Mouse (Mus musculus): ENCODE results near the gene Mindy4. TPM values are rescaled to one million over a fixed set of nuclear protein-coding genes. Genes with fewer than 3 reads are reported as not detected.

Mindy4 gene
- polyA plus RNA-seq, 1 experiment from 2014 or later = 24.8 TPM

DNA sequence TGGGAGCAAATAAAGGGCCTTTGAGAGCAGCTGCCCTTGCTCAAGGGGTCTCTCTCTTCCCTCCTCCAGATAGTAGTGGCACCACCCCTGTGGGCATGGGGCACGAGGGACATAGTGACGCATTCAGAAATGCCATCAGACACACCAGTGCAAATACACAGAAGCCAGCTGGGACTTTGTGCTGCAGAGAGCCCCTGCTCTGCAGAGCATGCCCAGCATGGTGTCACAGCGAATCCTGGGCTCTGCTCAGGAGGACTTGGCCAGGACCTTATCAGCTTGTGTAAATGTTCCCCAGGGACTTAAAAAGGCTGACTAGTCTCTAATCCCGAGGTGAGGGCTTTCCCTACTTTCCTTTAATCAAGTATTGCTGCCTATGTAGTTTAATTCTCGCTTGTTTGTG is 138.5 kb downstream of the Mindy4 start:
- Histone ChIP-seq H3K9me3 (no peaks in the 10 kb centered on the region), H3K27ac (no peak overlapping the region), H3K4me1 (peaks cover 5% of the 10 kb centered on the region), H3K36me3 (replicated peaks) (no peaks in the 10 kb centered on the region), H3K27me3 (ENCODE audit: poor library complexity, severe bottlenecking) (no peaks in the 10 kb centered on the region), H3K4me3 (no peak overlapping the region)
- WGBS = 37% methylated on average over 5 of the region's 5 CpGs
- DNase-seq (ENCODE audit: extremely low spot score, low spot score) = no peak

DNA sequence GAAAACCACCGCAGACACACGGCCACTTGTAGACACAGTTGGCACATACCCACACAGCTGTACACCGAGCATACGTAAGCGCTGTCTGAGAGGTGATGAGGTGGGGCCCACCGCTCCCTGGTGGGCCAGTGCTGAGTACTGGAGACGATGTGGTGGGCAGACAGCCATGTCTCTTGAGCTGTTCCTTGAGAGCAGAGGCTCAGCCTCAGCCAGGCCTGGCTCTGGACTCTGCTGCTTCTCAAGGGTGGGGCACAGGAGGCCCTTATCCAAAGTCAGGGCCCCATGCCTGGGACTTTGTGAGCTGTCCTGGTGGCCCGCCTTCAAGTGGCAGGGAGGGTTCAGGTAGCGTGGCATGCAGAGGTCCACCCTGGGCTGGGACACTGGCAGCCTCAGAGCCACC is 139.1 kb downstream of the Mindy4 start:
- H3K9me3 ChIP-seq = no peaks in the 10 kb centered on the region
- 85% methylated on average over 9 of the region's 9 CpGs for WGBS
- H3K27ac ChIP-seq = no peak overlapping the region
- H3K4me1 ChIP-seq = peaks cover 5% of the 10 kb centered on the region
- no peaks in the 10 kb centered on the region for H3K36me3 ChIP-seq (replicated peaks)
- H3K27me3 ChIP-seq (ENCODE audit: poor library complexity, severe bottlenecking) = no peaks in the 10 kb centered on the region
- no peak overlapping the region for H3K4me3 ChIP-seq
- no peak for DNase-seq (ENCODE audit: extremely low spot score, low spot score)

GRCm38 (mm10) chr6:55343446-55343845 is 140.3 kb downstream of the Mindy4 start:
- no peaks in the 10 kb centered on the region for H3K27me3 ChIP-seq (ENCODE audit: poor library complexity, severe bottlenecking)
- H3K36me3 ChIP-seq (replicated peaks) = no peaks in the 10 kb centered on the region
- no peaks in the 10 kb centered on the region for H3K9me3 ChIP-seq
- no peak for DNase-seq (ENCODE audit: extremely low spot score, low spot score)
- H3K27ac ChIP-seq = no peak overlapping the region
- WGBS = 84% methylated on average over 10 of the region's 10 CpGs
- peaks cover 5% of the 10 kb centered on the region for H3K4me1 ChIP-seq
- no peak overlapping the region for H3K4me3 ChIP-seq

DNA sequence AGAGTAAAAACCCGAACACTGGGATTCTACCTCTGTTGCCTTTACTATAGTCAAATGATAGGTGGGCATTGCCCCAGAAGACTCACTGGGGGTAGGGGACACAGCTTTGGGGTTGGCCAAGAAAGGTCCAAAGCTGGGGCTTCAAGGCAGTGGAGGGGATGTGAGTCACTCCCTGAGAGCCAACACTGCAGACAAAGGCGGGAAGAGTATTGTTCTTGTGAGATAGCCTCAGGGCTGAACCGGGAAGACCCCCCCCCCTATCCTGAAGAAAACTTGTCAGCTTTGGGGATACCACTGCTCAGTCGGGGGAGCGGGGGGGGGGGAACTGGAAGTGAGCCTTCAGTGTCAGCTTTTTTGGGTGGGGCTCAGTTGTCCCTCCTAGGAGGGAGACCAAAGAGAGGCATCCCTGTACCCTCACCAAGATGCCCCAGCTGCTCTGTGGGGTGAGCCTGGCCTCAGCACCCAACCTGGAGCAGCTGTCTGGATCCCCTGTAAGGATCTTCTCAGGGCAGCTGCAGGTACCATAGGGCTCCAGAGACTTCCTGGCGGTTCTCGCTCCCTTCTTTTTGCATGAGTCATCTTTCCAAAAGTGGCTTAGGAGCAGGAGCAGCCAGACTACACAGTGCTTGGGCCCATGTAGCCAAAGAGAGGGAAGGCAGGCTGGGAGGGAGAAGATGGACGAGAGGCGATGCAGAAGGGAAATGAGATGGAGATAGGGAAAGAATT is 141.3 kb downstream of the Mindy4 start:
- Histone ChIP-seq H3K27me3 (ENCODE audit: poor library complexity, severe bottlenecking) (no peaks in the 10 kb centered on the region), H3K4me3 (no peak overlapping the region), H3K36me3 (replicated peaks) (no peaks in the 10 kb centered on the region), H3K27ac (no peak overlapping the region), H3K4me1 (peaks cover 5% of the 10 kb centered on the region), H3K9me3 (no peaks in the 10 kb centered on the region)
- no peak for DNase-seq (ENCODE audit: extremely low spot score, low spot score)
- WGBS = 87% methylated on average over 9 of the region's 9 CpGs

DNA sequence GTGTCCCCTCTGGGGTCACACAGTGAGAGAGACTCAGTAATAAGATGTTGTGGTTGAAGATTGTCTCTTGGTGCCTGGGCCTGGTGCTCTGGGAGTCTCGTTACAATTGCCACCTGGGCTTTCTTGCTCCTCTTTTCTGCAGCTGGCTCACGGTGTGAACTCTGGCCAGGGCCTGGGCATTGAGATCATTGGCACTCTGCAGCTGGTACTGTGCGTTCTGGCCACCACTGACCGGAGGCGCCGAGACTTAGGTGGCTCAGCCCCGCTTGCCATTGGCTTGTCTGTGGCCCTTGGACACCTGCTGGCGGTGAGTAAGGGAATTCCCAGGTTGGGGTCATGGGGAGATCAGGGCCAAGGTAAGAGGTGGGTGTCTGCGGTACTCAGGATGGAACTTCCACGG is 142.1 kb downstream of the Mindy4 start:
- Histone ChIP-seq H3K4me1 (peaks cover 5% of the 10 kb centered on the region), H3K27me3 (ENCODE audit: poor library complexity, severe bottlenecking) (no peaks in the 10 kb centered on the region), H3K27ac (no peak overlapping the region), H3K9me3 (peaks cover 4% of the 10 kb centered on the region; the same call in 1 of the 2 replicates), H3K4me3 (no peak overlapping the region), H3K36me3 (replicated peaks) (no peaks in the 10 kb centered on the region)
- WGBS = 92% methylated on average over 10 of the region's 10 CpGs
- no peak for DNase-seq (ENCODE audit: extremely low spot score, low spot score)

DNA sequence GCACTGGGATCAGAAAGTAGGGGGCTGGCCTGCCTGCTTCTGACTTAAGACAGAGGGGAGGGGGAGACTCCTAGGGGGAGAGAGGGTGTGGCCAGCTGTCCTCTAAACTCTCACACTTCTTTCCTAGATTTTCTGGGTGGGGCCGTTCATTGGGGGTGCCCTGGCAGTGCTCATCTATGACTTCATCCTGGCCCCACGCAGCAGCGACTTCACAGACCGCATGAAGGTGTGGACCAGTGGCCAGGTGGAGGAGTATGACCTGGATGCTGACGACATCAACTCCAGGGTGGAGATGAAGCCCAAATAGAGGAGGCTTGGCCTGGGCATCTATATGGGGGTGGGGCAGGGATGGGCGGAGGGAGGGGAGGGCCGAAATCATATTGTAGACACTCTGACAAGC is 143.3 kb downstream of the Mindy4 start:
- Histone ChIP-seq H3K27ac (no peak overlapping the region), H3K27me3 (ENCODE audit: poor library complexity, severe bottlenecking) (no peaks in the 10 kb centered on the region), H3K4me1 (peaks cover 4% of the 10 kb centered on the region), H3K4me3 (no peak overlapping the region), H3K36me3 (replicated peaks) (no peaks in the 10 kb centered on the region), H3K9me3 (peaks cover 4% of the 10 kb centered on the region; the same call in 1 of the 2 replicates)
- DNase-seq (ENCODE audit: extremely low spot score, low spot score) = no peak
- 93% methylated on average over 7 of the region's 7 CpGs for WGBS

GRCm38 (mm10) chr6:55347711-55348571 is 144.8 kb downstream of the Mindy4 start:
- DNase-seq (ENCODE audit: extremely low spot score, low spot score) = no peak
- H3K9me3 ChIP-seq = peaks cover 4% of the 10 kb centered on the region; the same call in 1 of the 2 replicates
- H3K4me3 ChIP-seq = no peak overlapping the region
- 90% methylated on average over 5 of the region's 5 CpGs for WGBS
- H3K4me1 ChIP-seq = no peaks in the 10 kb centered on the region
- no peak overlapping the region for H3K27ac ChIP-seq
- no peaks in the 10 kb centered on the region for H3K27me3 ChIP-seq (ENCODE audit: poor library complexity, severe bottlenecking)
- no peaks in the 10 kb centered on the region for H3K36me3 ChIP-seq (replicated peaks)

DNA sequence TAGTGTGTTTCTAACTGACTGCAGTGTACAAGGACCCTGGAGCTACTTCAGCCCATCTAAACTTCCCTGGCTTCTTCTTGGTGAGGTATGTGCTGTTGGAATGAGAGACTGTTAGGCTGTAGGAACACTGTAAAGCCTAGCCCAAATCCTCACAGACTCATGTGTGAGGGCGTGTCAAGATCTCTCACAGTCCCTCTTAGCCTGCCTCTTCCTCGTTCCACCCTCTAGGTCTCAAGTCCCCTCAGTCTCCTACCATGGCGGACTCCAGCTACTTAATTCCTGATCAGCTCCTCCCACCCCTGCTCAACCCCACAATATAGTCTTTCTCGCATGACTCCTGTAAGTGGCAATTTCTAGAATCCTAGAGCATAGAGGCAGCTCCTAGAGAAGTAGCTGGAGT is 146.0 kb downstream of the Mindy4 start:
- Histone ChIP-seq H3K4me3 (no peak overlapping the region), H3K9me3 (peaks cover 4% of the 10 kb centered on the region; the same call in 1 of the 2 replicates), H3K27me3 (ENCODE audit: poor library complexity, severe bottlenecking) (no peaks in the 10 kb centered on the region), H3K36me3 (replicated peaks) (no peaks in the 10 kb centered on the region), H3K4me1 (no peaks in the 10 kb centered on the region), H3K27ac (no peak overlapping the region)
- no peak for DNase-seq (ENCODE audit: extremely low spot score, low spot score)
- 84% methylated on average over 4 of the region's 4 CpGs for WGBS

GRCm38 (mm10) chr6:55350383-55350952 is 147.3 kb downstream of the Mindy4 start:
- Histone ChIP-seq H3K36me3 (replicated peaks) (no peaks in the 10 kb centered on the region), H3K9me3 (peaks cover 4% of the 10 kb centered on the region; the same call in 1 of the 2 replicates), H3K4me3 (no peak overlapping the region), H3K4me1 (peaks cover 5% of the 10 kb centered on the region; the same call in 1 of the 2 replicates), H3K27me3 (ENCODE audit: poor library complexity, severe bottlenecking) (no peaks in the 10 kb centered on the region), H3K27ac (no peak overlapping the region)
- no peak for DNase-seq (ENCODE audit: extremely low spot score, low spot score)
- WGBS = 91% methylated on average over 6 of the region's 6 CpGs

DNA sequence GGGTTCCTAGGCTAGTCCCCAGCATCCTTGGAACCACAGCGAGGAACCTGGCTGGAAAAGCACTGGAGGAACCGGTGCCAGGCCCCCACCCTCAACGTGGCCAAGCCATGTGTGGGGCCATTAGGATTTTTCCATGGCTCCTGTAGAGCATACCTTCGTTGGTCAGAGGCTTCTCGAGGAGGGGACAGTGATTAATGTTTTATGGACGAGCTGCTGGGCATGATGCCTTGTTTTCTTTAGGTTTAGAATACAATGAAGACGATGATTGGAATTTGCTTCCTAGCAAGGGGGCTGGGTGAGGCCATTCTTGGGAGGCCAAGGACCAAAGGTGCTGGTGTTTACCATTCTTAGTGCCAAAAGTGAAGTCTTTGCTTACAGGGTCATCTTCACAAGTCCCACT is 148.5 kb downstream of the Mindy4 start:
- WGBS = 83% methylated on average over 7 of the region's 7 CpGs
- no peak overlapping the region for H3K27ac ChIP-seq
- no peaks in the 10 kb centered on the region for H3K27me3 ChIP-seq (ENCODE audit: poor library complexity, severe bottlenecking)
- H3K4me1 ChIP-seq = peaks cover 5% of the 10 kb centered on the region; the same call in 1 of the 2 replicates
- no peak for DNase-seq (ENCODE audit: extremely low spot score, low spot score)
- H3K9me3 ChIP-seq = peaks cover 4% of the 10 kb centered on the region; the same call in 1 of the 2 replicates
- no peak overlapping the region for H3K4me3 ChIP-seq
- H3K36me3 ChIP-seq (replicated peaks) = no peaks in the 10 kb centered on the region

GRCm38 (mm10) chr6:55353711-55354445 is 150.7 kb downstream of the Mindy4 start:
- no peak for DNase-seq (ENCODE audit: extremely low spot score, low spot score)
- Histone ChIP-seq H3K4me3 (no peak overlapping the region), H3K36me3 (replicated peaks) (no peaks in the 10 kb centered on the region), H3K27ac (no peak overlapping the region), H3K4me1 (peaks cover 13% of the 10 kb centered on the region), H3K9me3 (peaks cover 4% of the 10 kb centered on the region; the same call in 1 of the 2 replicates), H3K27me3 (ENCODE audit: poor library complexity, severe bottlenecking) (no peaks in the 10 kb centered on the region)
- 84% methylated on average over 12 of the region's 12 CpGs for WGBS

- H3K4me1 ChIP-seq = peaks cover 13% of the 10 kb centered on the region
- H3K27ac ChIP-seq = 0 out of 2 replicates have a peak overlapping the region, but pooled peaks have one; percentile 11
- no peaks in the 10 kb centered on the region for H3K27me3 ChIP-seq (ENCODE audit: poor library complexity, severe bottlenecking)
- DNase-seq (ENCODE audit: extremely low spot score, low spot score) = no peak
- H3K4me3 ChIP-seq = no peak overlapping the region
- peaks cover 4% of the 10 kb centered on the region; the same call in 1 of the 2 replicates for H3K9me3 ChIP-seq
- no peaks in the 10 kb centered on the region for H3K36me3 ChIP-seq (replicated peaks)
- WGBS = 68% methylated on average over 4 of the region's 4 CpGs
Observed at GRCm38 (mm10) chr6:55354456-55355117, 151.4 kb downstream of the Mindy4 start.

All from forebrain, embryonic 10.5 days (tissue).